Mouse (Mus musculus) T-helper 2 cell (primary cell): ENCODE data around the gene Slc9a3r1.

Experiments
- in situ Hi-C: fragments of 300-600 bp; cut with MboI, MseI; formaldehyde crosslinking; loops from one replicate; pipeline ENCODE4 v1.15.1; 2025; ENCODE audit warnings: high pct_unique_total_duplicates

Slc9a3r1 gene

GRCm38 (mm10) chr11:115162832-115163480 is at the start of gene Slc9a3r1:
Gene Slc9a3r1 (plus strand): TSS chr11:115163341.
- in situ Hi-C loops = loop anchor here (10.0 kb wide), 1 partner anchor 112 kb away; the partner anchor contains the start of gene Fdxr

GRCm38 (mm10) chr11:115119409-115119808 is 43.7 kb upstream of the Slc9a3r1 start:
- in situ Hi-C loops = no loop called here

GRCm38 (mm10) chr11:115128483-115128882 is 34.7 kb upstream of the Slc9a3r1 start:
- in situ Hi-C loops = no loop called here

GRCm38 (mm10) chr11:115129508-115130126 is 33.5 kb upstream of the Slc9a3r1 start:
- in situ Hi-C loops = no loop called here

GRCm38 (mm10) chr11:115131768-115132381 is 31.3 kb upstream of the Slc9a3r1 start:
- in situ Hi-C loops = no loop called here

- in situ Hi-C loops = no loop called here
These were observed 29.3 kb upstream of the Slc9a3r1 start, which contains the start of gene Cd300lf for GRCm38 (mm10) chr11:115133800-115134199. Gene Cd300lf (minus strand): TSS chr11:115133992.

GRCm38 (mm10) chr11:115138597-115139262 is 24.4 kb upstream of the Slc9a3r1 start:
- in situ Hi-C loops = no loop called here

GRCm38 (mm10) chr11:115141970-115142369 is 21.2 kb upstream of the Slc9a3r1 start:
- in situ Hi-C loops = no loop called here

- in situ Hi-C loops = no loop called here
These were observed 15.3 kb upstream of the Slc9a3r1 start for GRCm38 (mm10) chr11:115147813-115148212.

- in situ Hi-C loops = loop anchor here (5.0 kb wide), 1 partner anchor 68 kb away; no protein-coding TSS in a partner anchor
These were observed 12.3 kb upstream of the Slc9a3r1 start for GRCm38 (mm10) chr11:115150741-115151254.

GRCm38 (mm10) chr11:115151755-115152429 is 11.2 kb upstream of the Slc9a3r1 start:
- in situ Hi-C loops = loop anchor here (5.0 kb wide), 1 partner anchor 70 kb away; no protein-coding TSS in a partner anchor

- in situ Hi-C loops = loop anchor here (5.0 kb wide), 1 partner anchor 71 kb away; no protein-coding TSS in a partner anchor
These were observed 10.1 kb upstream of the Slc9a3r1 start for GRCm38 (mm10) chr11:115153088-115153487.

GRCm38 (mm10) chr11:115153699-115154292 is 9.3 kb upstream of the Slc9a3r1 start:
- in situ Hi-C loops = loop anchor here (5.0 kb wide), 1 partner anchor 71 kb away; no protein-coding TSS in a partner anchor

GRCm38 (mm10) chr11:115155053-115155634 is 8.0 kb upstream of the Slc9a3r1 start:
- in situ Hi-C loops = no loop called here

- in situ Hi-C loops = no loop called here
These were observed 5.0 kb upstream of the Slc9a3r1 start for GRCm38 (mm10) chr11:115157933-115158719.

GRCm38 (mm10) chr11:115160016-115160797 is 2.9 kb upstream of the Slc9a3r1 start:
- in situ Hi-C loops = loop anchor here (10.0 kb wide), 1 partner anchor 115 kb away; the partner anchor contains the start of gene Fdxr

GRCm38 (mm10) chr11:115160883-115161577 is 2.1 kb upstream of the Slc9a3r1 start:
- in situ Hi-C loops = loop anchor here (10.0 kb wide), 1 partner anchor 114 kb away; the partner anchor contains the start of gene Fdxr
